Mouse (Mus musculus): ENCODE data around the gene Ercc5. TPM values are rescaled to one million over a fixed set of nuclear protein-coding genes. Genes with fewer than 3 reads are reported as not detected.

The Ercc5 gene
- polyA plus RNA-seq (2014; fragmentation: Nextera tagmentation; extraction: Ambion mirVana), result 18.4 and 18.5 TPM in 2 replicates

DNA sequence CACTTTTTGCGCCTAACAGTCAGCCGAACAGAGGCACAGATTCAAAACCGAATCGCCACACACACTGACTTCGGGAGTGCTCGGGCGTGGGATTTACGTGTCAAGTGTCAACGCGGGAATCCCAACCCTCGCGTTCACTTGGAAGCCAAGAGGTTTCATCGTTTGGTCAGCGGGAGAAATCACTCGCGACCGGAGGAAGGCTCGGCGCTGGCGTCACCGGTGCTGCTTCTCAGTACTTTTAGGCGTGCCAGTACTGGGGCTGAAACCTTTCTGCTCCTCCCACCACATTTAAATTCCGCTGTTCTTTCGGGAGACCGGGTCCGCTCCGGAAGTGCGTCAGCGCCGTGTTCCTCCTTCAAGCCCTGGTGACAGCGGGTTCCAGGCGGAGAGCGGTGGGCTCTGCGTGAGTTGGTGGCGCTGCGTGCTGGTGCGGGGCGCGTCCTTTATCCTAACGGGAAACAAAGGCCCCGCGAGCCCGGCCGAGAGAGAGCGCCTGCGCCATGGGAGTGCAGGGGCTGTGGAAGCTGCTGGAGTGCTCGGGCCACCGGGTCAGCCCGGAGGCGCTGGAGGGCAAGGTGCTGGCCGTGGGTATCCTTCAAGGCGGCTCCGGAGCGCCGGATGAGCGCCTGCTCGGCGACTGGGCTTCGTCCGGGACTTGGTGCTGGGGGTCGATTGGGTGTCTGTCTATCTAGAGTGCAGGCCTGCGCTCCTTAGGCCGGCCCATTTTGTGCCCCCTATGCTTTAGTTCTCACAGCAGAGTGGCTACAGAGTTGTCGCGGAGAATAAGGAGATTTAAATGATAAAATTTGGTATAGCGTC is at the start of gene Ercc5:
Gene Ercc5 (plus strand): TSS at position 182 of the 819 bp plus-strand sequence.
- Histone ChIP-seq H3K9me3 (ENCODE audit: control insufficient read depth, low read length) (no peaks in the 10 kb centered on the region), H3K9ac (ENCODE audit: low read length) (peak within 1 kb of the TSS; percentile 84), H3K4me1 (replicated peaks; ENCODE audit: control insufficient read depth, insufficient read depth, low read length) (peaks cover 9% of the 10 kb centered on the region; the same call in 1 of the 2 replicates), H3K36me3 (ENCODE audit: control insufficient read depth, insufficient read depth, low read length) (peaks cover 11% of the 10 kb centered on the region), H3K4me3 (ENCODE audit: low read depth, low read length) (peak within 1 kb of the TSS; percentile 88), H3K4me2 (ENCODE audit: low read length) (peak within 1 kb of the TSS; percentile 56), H3K27ac (ENCODE audit: low read depth) (peak within 1 kb of the TSS; percentile 93), H3K27me3 (replicated peaks; ENCODE audit: control insufficient read depth, insufficient read depth, low read length) (no peaks in the 10 kb centered on the region)
- DNase-seq (ENCODE audit: low spot score) (peak; percentile 89), ATAC-seq (replicated peaks; ENCODE audit: low FRiP score, low TSS enrichment, low read depth) (peak; percentile 96)
- under 1% methylated on average over 66 of the region's 66 CpGs for WGBS

DNA sequence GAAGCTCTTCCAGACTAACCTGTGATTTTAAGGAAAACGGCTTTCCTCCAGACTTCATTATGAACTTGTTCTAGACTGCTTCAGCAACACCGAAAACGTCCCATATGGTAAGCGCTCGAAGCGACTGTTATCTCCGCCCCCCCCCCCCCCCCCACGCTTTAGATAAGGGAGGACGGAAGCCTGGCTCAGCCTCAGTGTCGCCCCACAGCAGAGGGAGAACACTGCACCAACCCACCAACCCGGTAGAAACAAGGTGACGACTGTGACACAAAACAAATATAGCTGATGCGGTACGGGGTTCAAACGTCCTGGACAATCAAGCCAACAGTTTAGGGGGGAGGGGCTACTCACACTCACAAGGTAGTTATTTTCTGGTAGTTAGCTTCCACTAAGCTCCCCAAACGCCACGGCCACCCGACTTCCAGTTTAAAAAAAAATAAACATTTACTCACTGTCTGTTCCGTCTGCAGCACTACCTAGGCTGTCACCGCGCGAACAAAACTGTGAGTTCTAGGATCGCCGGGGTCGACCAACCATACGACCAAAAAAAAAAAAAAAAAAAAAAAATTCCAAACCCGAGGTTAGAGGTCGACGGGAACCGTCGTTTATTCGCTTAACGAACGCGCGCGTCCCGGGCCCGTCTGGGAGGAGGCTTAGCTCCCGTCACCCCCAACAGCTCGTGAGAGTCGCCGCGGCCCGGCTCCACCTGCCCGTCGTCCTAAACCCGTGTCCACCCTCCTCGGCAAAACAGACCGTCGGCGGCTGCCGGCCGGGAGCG is 45.9 kb upstream of the Ercc5 start:
- Histone ChIP-seq H3K36me3 (ENCODE audit: control insufficient read depth, insufficient read depth, low read length) (peaks cover 30% of the 10 kb centered on the region), H3K4me2 (ENCODE audit: low read length) (peak overlapping the region; percentile 64), H3K27ac (ENCODE audit: low read depth) (peak overlapping the region; percentile 83; the same call in 1 of the 2 replicates), H3K9me3 (ENCODE audit: control insufficient read depth, low read length) (no peaks in the 10 kb centered on the region), H3K27me3 (replicated peaks; ENCODE audit: control insufficient read depth, insufficient read depth, low read length) (no peaks in the 10 kb centered on the region), H3K9ac (ENCODE audit: low read length) (peak overlapping the region; percentile 73), H3K4me1 (replicated peaks; ENCODE audit: control insufficient read depth, insufficient read depth, low read length) (peaks cover 3% of the 10 kb centered on the region), H3K4me3 (ENCODE audit: low read depth, low read length) (peak overlapping the region; percentile 71)
- ATAC-seq (replicated peaks; ENCODE audit: low FRiP score, low TSS enrichment, low read depth), result peak; percentile 84
- DNase-seq (ENCODE audit: low spot score), result peak; percentile 81
- WGBS, result under 1% methylated on average over 54 of the region's 55 CpGs

DNA sequence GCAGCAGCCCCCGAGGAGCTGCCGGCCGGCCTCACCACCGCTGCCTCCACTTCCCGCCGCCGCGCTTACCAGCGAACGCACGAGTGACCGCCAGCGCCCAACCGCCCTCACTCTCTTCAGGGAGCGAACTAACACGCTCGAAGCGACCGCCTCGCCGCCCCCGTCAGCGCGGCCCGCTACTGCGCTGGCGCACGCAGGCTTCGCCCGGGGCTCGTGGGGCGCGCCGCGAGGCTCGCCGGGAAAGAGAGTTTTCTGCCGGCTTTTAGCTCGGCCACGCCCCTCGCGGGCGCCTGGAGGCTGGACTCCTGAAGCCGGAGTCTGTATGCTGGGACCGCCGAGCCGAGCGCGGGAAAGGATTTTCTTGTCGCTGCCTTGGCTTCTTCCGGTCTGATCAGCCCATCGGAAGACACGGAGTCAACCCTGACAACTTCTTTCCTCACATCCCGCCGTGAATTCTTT is 45.3 kb upstream of the Ercc5 start, which contains the start of gene Tex30:
Gene Tex30 (minus strand): TSS at position 183 of the 459 bp plus-strand sequence.
- ATAC-seq (replicated peaks; ENCODE audit: low FRiP score, low TSS enrichment, low read depth), result peak; percentile 97
- under 1% methylated on average over 55 of the region's 55 CpGs for WGBS

DNA sequence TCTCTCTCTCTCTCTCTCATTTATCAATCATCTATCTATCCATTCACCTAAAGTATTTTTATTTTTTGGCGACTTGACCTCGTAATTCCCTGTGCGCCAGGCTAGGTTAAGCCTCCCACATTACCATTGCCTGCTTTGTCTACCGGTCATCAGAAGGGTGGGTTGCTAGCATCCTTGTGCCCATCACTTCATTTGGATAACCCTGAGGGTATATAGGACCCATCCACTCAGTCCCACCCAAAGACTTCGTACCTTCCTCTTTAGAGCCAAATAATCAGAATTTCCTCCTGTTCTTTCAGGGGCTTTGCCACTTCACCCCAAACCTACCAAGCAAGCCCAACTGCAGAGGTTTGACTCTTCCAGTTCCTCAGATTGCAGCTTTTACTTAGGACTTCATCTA is 44.6 kb upstream of the Ercc5 start:
- Histone ChIP-seq H3K27me3 (replicated peaks; ENCODE audit: control insufficient read depth, insufficient read depth, low read length) (no peaks in the 10 kb centered on the region), H3K27ac (ENCODE audit: low read depth) (no peak overlapping the region; the same call in 1 of the 2 replicates), H3K9ac (ENCODE audit: low read length) (peak overlapping the region; percentile 32; the same call in 1 of the 2 replicates), H3K4me3 (ENCODE audit: low read depth, low read length) (peak overlapping the region; percentile 71), H3K36me3 (ENCODE audit: control insufficient read depth, insufficient read depth, low read length) (peaks cover 35% of the 10 kb centered on the region), H3K4me2 (ENCODE audit: low read length) (peak overlapping the region; percentile 53), H3K4me1 (replicated peaks; ENCODE audit: control insufficient read depth, insufficient read depth, low read length) (peaks cover 3% of the 10 kb centered on the region), H3K9me3 (ENCODE audit: control insufficient read depth, low read length) (no peaks in the 10 kb centered on the region)
- 11% methylated on average over 5 of the region's 5 CpGs for WGBS
- DNase-seq (ENCODE audit: low spot score) (no peak), ATAC-seq (replicated peaks; ENCODE audit: low FRiP score, low TSS enrichment, low read depth) (peak; percentile 41; the same call in 1 of the 2 replicates)

More for the DNA sequence above, 45.3 kb upstream of the Ercc5 start, which contains the start of gene Tex30:
- Histone ChIP-seq H3K27ac (ENCODE audit: low read depth) (peak within 1 kb of the TSS; percentile 83; the same call in 1 of the 2 replicates), H3K9me3 (ENCODE audit: control insufficient read depth, low read length) (no peaks in the 10 kb centered on the region), H3K9ac (ENCODE audit: low read length) (peak within 1 kb of the TSS; percentile 73), H3K4me1 (replicated peaks; ENCODE audit: control insufficient read depth, insufficient read depth, low read length) (peaks cover 3% of the 10 kb centered on the region), H3K4me3 (ENCODE audit: low read depth, low read length) (peak within 1 kb of the TSS; percentile 71), H3K36me3 (ENCODE audit: control insufficient read depth, insufficient read depth, low read length) (peaks cover 31% of the 10 kb centered on the region), H3K4me2 (ENCODE audit: low read length) (peak within 1 kb of the TSS; percentile 64), H3K27me3 (replicated peaks; ENCODE audit: control insufficient read depth, insufficient read depth, low read length) (no peaks in the 10 kb centered on the region)
- peak; percentile 90 for DNase-seq (ENCODE audit: low spot score)

DNA sequence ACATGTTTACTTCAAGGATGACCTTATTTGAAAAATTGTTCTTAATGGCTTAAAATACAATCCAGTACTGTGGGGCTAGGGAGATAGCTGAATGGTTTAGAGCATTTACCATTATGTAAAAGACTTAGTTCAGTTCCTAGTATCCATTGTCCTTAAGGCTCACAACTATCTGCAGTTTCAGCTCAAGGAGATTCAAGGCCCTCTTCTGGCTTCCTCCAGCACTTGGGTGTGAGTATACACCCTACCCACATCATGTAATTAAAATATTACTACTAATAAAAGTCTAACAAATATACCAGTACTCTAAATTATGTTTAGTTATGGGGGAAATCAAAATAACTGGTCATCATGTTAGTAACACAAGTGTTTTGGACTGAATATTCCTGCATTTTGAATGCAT is 30.0 kb upstream of the Ercc5 start:
- Histone ChIP-seq H3K4me3 (ENCODE audit: low read depth, low read length) (peak overlapping the region; percentile 82), H3K4me2 (ENCODE audit: low read length) (peak overlapping the region; percentile 56), H3K4me1 (replicated peaks; ENCODE audit: control insufficient read depth, insufficient read depth, low read length) (peaks cover 4% of the 10 kb centered on the region; the same call in 1 of the 2 replicates), H3K36me3 (ENCODE audit: control insufficient read depth, insufficient read depth, low read length) (peaks cover 42% of the 10 kb centered on the region), H3K27me3 (replicated peaks; ENCODE audit: control insufficient read depth, insufficient read depth, low read length) (no peaks in the 10 kb centered on the region), H3K9ac (ENCODE audit: low read length) (peak overlapping the region; percentile 65), H3K27ac (ENCODE audit: low read depth) (no peak overlapping the region), H3K9me3 (ENCODE audit: control insufficient read depth, low read length) (no peaks in the 10 kb centered on the region)
- ATAC-seq (replicated peaks; ENCODE audit: low FRiP score, low TSS enrichment, low read depth), result no peak
- DNase-seq (ENCODE audit: low spot score), result no peak

DNA sequence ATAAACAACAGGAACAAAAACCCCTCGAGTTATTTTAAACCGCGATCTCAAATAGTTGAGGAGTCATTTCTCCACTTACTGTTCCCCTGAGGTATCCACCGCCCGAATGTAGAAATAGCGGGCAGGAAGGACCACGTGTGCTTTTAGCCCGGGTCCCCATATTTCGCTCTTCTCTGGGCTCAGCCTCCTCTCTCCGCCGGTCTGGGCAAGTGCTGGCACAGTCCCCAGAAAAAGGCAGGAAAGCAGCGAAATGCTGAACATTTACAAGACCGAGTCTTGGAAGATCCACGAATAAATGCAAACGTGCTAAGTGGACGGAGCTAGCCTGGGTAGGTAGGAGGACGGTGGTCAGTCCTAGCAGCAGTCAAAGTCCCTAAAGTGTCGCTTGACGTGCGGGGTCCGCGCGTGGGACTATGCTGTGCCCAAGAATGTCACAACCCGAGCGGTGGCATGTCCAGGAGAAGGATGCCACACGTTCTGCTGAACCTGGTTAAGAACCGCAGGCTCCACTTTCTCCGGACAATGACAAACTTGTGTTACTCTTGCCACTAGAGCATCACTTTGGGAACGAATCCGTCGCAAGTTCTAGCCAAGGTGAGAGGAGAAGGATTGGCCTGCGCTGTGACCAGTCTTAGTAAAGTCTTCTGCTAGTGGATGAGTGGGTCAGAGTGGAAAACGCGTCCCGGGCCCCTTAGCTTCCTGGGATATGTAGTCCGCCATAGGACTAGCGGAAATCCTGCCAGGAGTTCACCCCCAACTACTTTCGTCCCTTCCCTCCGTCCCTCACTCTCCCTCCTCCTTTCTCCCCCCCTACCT is 29.1 kb upstream of the Ercc5 start, which contains the start of the genes Kdelc1 and Bivm:
Gene Kdelc1 (minus strand): TSS at position 570 of the 816 bp plus-strand sequence.
Gene Bivm (plus strand): TSS at position 719 of the 816 bp plus-strand sequence.
- under 1% methylated on average over 39 of the region's 39 CpGs for WGBS
- H3K36me3 ChIP-seq (ENCODE audit: control insufficient read depth, insufficient read depth, low read length), result peaks cover 35% of the 10 kb centered on the region
- H3K27me3 ChIP-seq (replicated peaks; ENCODE audit: control insufficient read depth, insufficient read depth, low read length), result no peaks in the 10 kb centered on the region
- peak within 1 kb of the TSS; percentile 82 for H3K4me3 ChIP-seq (ENCODE audit: low read depth, low read length)
- peak within 1 kb of the TSS; percentile 95 for H3K27ac ChIP-seq (ENCODE audit: low read depth)
- peak within 1 kb of the TSS; percentile 65 for H3K9ac ChIP-seq (ENCODE audit: low read length)
- DNase-seq (ENCODE audit: low spot score), result peak; percentile 85
- peak; percentile 95 for ATAC-seq (replicated peaks; ENCODE audit: low FRiP score, low TSS enrichment, low read depth)
- H3K9me3 ChIP-seq (ENCODE audit: control insufficient read depth, low read length), result no peaks in the 10 kb centered on the region
- peak within 1 kb of the TSS; percentile 56 for H3K4me2 ChIP-seq (ENCODE audit: low read length)
- peaks cover 4% of the 10 kb centered on the region; the same call in 1 of the 2 replicates for H3K4me1 ChIP-seq (replicated peaks; ENCODE audit: control insufficient read depth, insufficient read depth, low read length)

DNA sequence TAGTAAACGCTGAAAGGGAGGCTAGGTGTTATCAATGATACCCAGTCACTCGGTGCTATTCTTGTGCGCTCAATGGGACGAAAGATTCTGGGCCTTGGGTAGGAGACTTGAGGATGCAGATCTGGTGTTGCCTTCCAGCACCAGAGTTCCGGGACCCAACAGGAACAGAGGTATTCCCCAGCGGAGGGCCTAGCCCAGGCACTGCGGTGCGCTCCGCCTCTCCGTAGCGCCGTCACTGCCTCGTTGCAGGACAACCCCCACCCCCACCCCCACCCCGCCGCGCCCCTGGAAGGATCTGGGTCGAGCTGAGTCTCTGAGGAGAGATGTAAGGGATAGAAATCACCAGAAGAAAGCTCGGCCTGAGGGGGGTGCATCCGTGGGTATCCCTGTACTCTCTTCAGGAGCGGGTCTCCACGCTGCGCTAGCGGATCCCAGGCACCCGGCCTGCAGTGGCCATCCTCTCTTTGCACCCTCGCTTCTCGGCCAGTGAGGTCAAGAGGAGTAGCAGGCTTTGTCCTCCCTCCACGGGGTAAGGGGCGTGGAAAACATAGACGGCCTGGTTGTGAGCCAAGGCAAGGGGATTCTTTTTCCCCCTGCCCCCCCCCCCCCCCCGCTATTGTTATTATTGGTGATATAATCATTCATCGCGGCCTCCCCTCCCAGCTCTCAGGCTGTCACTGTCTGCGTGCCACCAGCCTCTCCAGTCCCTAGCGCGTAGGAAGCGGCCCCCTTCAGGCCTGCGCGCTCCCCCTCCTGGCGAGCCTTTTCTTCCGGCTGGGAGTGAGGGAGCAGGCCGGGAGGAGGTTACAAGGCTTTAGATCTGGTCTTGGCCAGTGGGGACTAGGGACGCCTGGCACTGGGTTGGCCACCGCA is 28.1 kb upstream of the Ercc5 start:
- Histone ChIP-seq H3K4me3 (ENCODE audit: low read depth, low read length) (peak overlapping the region; percentile 82), H3K27ac (ENCODE audit: low read depth) (peak overlapping the region; percentile 95), H3K4me1 (replicated peaks; ENCODE audit: control insufficient read depth, insufficient read depth, low read length) (peaks cover 4% of the 10 kb centered on the region; the same call in 1 of the 2 replicates), H3K9me3 (ENCODE audit: control insufficient read depth, low read length) (no peaks in the 10 kb centered on the region), H3K27me3 (replicated peaks; ENCODE audit: control insufficient read depth, insufficient read depth, low read length) (no peaks in the 10 kb centered on the region), H3K4me2 (ENCODE audit: low read length) (peak overlapping the region; percentile 56), H3K9ac (ENCODE audit: low read length) (peak overlapping the region; percentile 65), H3K36me3 (ENCODE audit: control insufficient read depth, insufficient read depth, low read length) (peaks cover 25% of the 10 kb centered on the region)
- WGBS, result under 1% methylated on average over 41 of the region's 43 CpGs
- ATAC-seq (replicated peaks; ENCODE audit: low FRiP score, low TSS enrichment, low read depth) (peak; percentile 89), DNase-seq (ENCODE audit: low spot score) (peak; percentile 87)

Data from intestine, embryonic 14.5 days (tissue).